Mouse (Mus musculus): Measurements from ENCODE around the gene Hfe. TPM values are rescaled to one million over a fixed set of nuclear protein-coding genes. Genes with fewer than 3 reads are reported as not detected.

Hfe gene
- polyA plus RNA-seq, 1 experiment from 2014 or later = 3.0 TPM

GRCm38 (mm10) chr13:23740910-23741309, 30.3 kb upstream of the Hfe start:
- no peak overlapping the region for H3K4me2 ChIP-seq

DNA sequence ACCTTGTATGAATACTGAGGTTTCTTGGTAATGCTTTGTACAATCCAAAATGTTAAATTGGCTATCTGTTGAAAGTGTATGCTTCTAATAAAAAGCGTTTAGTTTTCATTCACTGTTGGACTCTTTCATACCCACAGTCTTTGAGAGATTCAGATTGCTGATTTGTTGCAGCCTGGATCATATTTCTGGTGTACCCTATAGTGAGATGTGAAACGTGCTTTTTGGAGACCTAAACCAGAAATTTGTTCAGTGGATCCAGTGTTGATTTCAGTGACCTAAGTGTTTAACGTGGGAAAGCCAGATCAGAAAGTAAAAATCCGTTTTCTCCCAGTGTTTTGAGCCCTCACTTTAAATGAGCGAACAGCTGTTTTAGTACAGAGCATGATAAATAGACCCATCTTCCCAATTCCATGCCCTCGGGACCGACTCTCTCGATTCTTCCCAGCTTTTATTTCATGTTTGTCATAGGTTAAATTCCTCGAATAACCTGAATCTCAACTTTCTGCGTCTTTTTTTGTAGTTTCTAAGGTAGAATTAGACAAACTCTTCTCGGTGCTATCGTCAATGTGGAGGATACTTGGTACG, 29.7 kb upstream of the Hfe start:
- H3K4me1 ChIP-seq = peaks cover 24% of the 10 kb centered on the region
- no peaks in the 10 kb centered on the region for H3K9me3 ChIP-seq
- H3K27ac ChIP-seq = peak overlapping the region; percentile 78; the same call in 1 of the 2 replicates
- H3K4me3 ChIP-seq = peak overlapping the region; percentile 51
- peak overlapping the region; percentile 33; the same call in 1 of the 2 replicates for H3K9ac ChIP-seq
- H3K4me2 ChIP-seq = peak overlapping the region; percentile 98
- no peaks in the 10 kb centered on the region for H3K36me3 ChIP-seq (replicated peaks)
- no peak for ATAC-seq (replicated peaks)
- H3K27me3 ChIP-seq (replicated peaks) = no peaks in the 10 kb centered on the region
- WGBS = 36% methylated on average over 13 of the region's 13 CpGs

More at GRCm38 (mm10) chr13:23740910-23741309, 30.3 kb upstream of the Hfe start:
- 67% methylated on average over 5 of the region's 5 CpGs for WGBS
- H3K9ac ChIP-seq = no peak overlapping the region
- no peak overlapping the region for H3K27ac ChIP-seq
- ATAC-seq (replicated peaks) = no peak
- H3K36me3 ChIP-seq (replicated peaks) = no peaks in the 10 kb centered on the region
- no peaks in the 10 kb centered on the region for H3K9me3 ChIP-seq
- no peak overlapping the region for H3K4me3 ChIP-seq
- peaks cover 28% of the 10 kb centered on the region for H3K4me1 ChIP-seq
- no peaks in the 10 kb centered on the region for H3K27me3 ChIP-seq (replicated peaks)

DNA sequence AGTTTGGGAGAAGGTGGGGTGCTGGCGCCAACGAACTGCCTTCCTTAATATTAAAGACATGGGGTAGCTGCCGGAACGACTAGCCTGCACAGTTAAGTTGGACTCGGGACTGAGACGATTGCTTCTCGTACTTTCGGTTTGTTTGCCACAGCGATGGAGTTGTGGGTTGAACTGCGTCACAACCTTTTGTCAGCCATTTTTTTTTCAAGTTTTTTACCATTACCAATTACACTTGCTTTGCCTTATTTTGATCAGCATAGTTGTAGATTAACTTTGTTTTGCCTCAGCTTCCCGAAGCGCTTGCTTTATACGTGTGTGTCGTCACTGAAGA, 29.2 kb upstream of the Hfe start:
- H3K27me3 ChIP-seq (replicated peaks) = no peaks in the 10 kb centered on the region
- peak overlapping the region; percentile 33; the same call in 1 of the 2 replicates for H3K9ac ChIP-seq
- H3K4me2 ChIP-seq = peak overlapping the region; percentile 98
- peak overlapping the region; percentile 51 for H3K4me3 ChIP-seq
- ATAC-seq (replicated peaks) = no peak; the same call in 1 of the 2 replicates
- WGBS = under 1% methylated on average over 14 of the region's 14 CpGs
- peaks cover 22% of the 10 kb centered on the region for H3K4me1 ChIP-seq
- H3K9me3 ChIP-seq = no peaks in the 10 kb centered on the region
- H3K27ac ChIP-seq = peak overlapping the region; percentile 78; the same call in 1 of the 2 replicates
- no peaks in the 10 kb centered on the region for H3K36me3 ChIP-seq (replicated peaks)

- under 1% methylated on average over 39 of the region's 39 CpGs for WGBS
- H3K9ac ChIP-seq = peak overlapping the region; percentile 38
- H3K4me2 ChIP-seq = peak overlapping the region; percentile 98
- H3K4me3 ChIP-seq = peak overlapping the region; percentile 51
- peak; percentile 91 for ATAC-seq (replicated peaks)
- no peaks in the 10 kb centered on the region for H3K36me3 ChIP-seq (replicated peaks)
- H3K27ac ChIP-seq = peak overlapping the region; percentile 78
- peaks cover 22% of the 10 kb centered on the region for H3K4me1 ChIP-seq
- no peaks in the 10 kb centered on the region for H3K9me3 ChIP-seq
- H3K27me3 ChIP-seq (replicated peaks) = no peaks in the 10 kb centered on the region
Measured at GRCm38 (mm10) chr13:23739069-23739921, 28.6 kb upstream of the Hfe start.

- Histone ChIP-seq H3K9ac (peak within 1 kb of the TSS; percentile 38), H3K4me2 (peak within 1 kb of the TSS; percentile 98), H3K36me3 (replicated peaks) (no peaks in the 10 kb centered on the region), H3K9me3 (no peaks in the 10 kb centered on the region), H3K27ac (peak within 1 kb of the TSS; percentile 78), H3K4me1 (peaks cover 22% of the 10 kb centered on the region), H3K4me3 (peak within 1 kb of the TSS; percentile 51), H3K27me3 (replicated peaks) (no peaks in the 10 kb centered on the region)
- 0% methylated on average over 38 of the region's 38 CpGs for WGBS
- peak; percentile 95 for ATAC-seq (replicated peaks)
Measured at GRCm38 (mm10) chr13:23738677-23739068, 28.0 kb upstream of the Hfe start, which contains the start of gene Hist1h1c. Gene Hist1h1c (plus strand): TSS chr13:23738808.

DNA sequence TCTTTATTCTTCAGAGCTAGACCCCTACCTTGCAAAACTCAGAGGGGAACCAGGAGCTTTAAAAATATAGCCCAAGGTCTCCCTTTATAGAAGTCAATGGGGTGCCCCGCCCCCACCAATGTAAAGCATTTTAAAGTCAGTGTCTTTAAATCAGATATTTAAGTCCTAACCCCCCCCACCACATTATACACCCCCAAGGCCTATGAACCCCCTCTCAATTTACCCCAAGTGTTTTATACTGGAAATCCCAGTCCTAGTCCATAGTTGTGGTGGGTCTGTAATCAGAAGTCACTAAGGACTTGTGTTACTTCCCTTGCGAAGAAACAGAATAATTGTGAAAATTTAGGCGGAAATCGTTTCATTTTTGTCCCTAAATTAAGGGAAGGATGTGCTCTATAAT, 27.4 kb upstream of the Hfe start:
- no peaks in the 10 kb centered on the region for H3K36me3 ChIP-seq (replicated peaks)
- H3K27me3 ChIP-seq (replicated peaks) = no peaks in the 10 kb centered on the region
- H3K9ac ChIP-seq = peak overlapping the region; percentile 38; the same call in 1 of the 2 replicates
- H3K4me3 ChIP-seq = peak overlapping the region; percentile 51; the same call in 1 of the 2 replicates
- 23% methylated on average over 4 of the region's 4 CpGs for WGBS
- no peak for ATAC-seq (replicated peaks)
- H3K4me1 ChIP-seq = peaks cover 22% of the 10 kb centered on the region
- H3K4me2 ChIP-seq = peak overlapping the region; percentile 98
- peak overlapping the region; percentile 45; the same call in 1 of the 2 replicates for H3K27ac ChIP-seq
- no peaks in the 10 kb centered on the region for H3K9me3 ChIP-seq

GRCm38 (mm10) chr13:23737091-23737490, 26.4 kb upstream of the Hfe start:
- ATAC-seq (replicated peaks) = no peak
- 64% methylated on average over 5 of the region's 5 CpGs for WGBS

GRCm38 (mm10) chr13:23732156-23732804, 21.6 kb upstream of the Hfe start:
- Histone ChIP-seq H3K27me3 (replicated peaks) (no peaks in the 10 kb centered on the region), H3K9me3 (no peaks in the 10 kb centered on the region), H3K4me3 (no peak overlapping the region), H3K27ac (no peak overlapping the region), H3K4me2 (no peak overlapping the region), H3K4me1 (no peaks in the 10 kb centered on the region), H3K36me3 (replicated peaks) (no peaks in the 10 kb centered on the region), H3K9ac (no peak overlapping the region)
- ATAC-seq (replicated peaks) = peak; percentile 48; the same call in 1 of the 2 replicates
- WGBS = 25% methylated on average over 8 of the region's 8 CpGs

More at GRCm38 (mm10) chr13:23737091-23737490, 26.4 kb upstream of the Hfe start:
- Histone ChIP-seq H3K9ac (no peak overlapping the region), H3K4me2 (no peak overlapping the region), H3K4me1 (peaks cover 22% of the 10 kb centered on the region), H3K27me3 (replicated peaks) (no peaks in the 10 kb centered on the region), H3K27ac (no peak overlapping the region), H3K9me3 (no peaks in the 10 kb centered on the region), H3K4me3 (no peak overlapping the region), H3K36me3 (replicated peaks) (no peaks in the 10 kb centered on the region)

- Histone ChIP-seq H3K4me2 (no peak overlapping the region), H3K4me1 (no peaks in the 10 kb centered on the region), H3K4me3 (no peak overlapping the region), H3K9ac (no peak overlapping the region), H3K27ac (no peak overlapping the region), H3K27me3 (replicated peaks) (no peaks in the 10 kb centered on the region), H3K36me3 (replicated peaks) (no peaks in the 10 kb centered on the region), H3K9me3 (no peaks in the 10 kb centered on the region)
- no peak for ATAC-seq (replicated peaks)
- 66% methylated on average over 8 of the region's 8 CpGs for WGBS
Measured at GRCm38 (mm10) chr13:23730479-23730878, 19.8 kb upstream of the Hfe start.

DNA sequence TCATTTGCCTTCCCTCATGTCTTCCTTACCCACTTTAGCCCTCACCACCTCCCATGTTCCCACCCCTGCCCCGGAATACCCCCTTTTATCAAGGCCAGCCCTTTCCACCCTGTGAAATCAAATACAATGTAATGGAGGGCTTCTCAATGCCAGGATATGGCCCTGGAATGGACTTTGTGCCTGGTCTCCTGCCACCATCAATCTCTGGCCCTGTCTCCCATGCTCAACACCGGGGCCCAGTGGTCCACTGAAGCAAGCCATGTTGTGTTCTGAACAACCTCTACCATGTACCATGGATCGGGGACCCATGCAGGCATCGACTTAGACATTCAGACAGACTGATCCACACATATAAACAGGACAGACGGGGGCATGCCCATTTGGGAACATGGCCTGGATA, 19.1 kb upstream of the Hfe start:
- Histone ChIP-seq H3K27me3 (replicated peaks) (no peaks in the 10 kb centered on the region), H3K36me3 (replicated peaks) (no peaks in the 10 kb centered on the region), H3K4me3 (no peak overlapping the region), H3K4me1 (no peaks in the 10 kb centered on the region), H3K9ac (no peak overlapping the region), H3K27ac (no peak overlapping the region), H3K4me2 (no peak overlapping the region), H3K9me3 (no peaks in the 10 kb centered on the region)
- ATAC-seq (replicated peaks) = no peak
- 96% methylated on average over 5 of the region's 5 CpGs for WGBS

- Histone ChIP-seq H3K27me3 (replicated peaks) (no peaks in the 10 kb centered on the region), H3K27ac (no peak overlapping the region), H3K4me2 (no peak overlapping the region), H3K4me3 (no peak overlapping the region), H3K36me3 (replicated peaks) (no peaks in the 10 kb centered on the region), H3K4me1 (no peaks in the 10 kb centered on the region), H3K9me3 (no peaks in the 10 kb centered on the region), H3K9ac (no peak overlapping the region)
- no peak for ATAC-seq (replicated peaks)
- WGBS = 94% methylated on average over 9 of the region's 9 CpGs
Measured at GRCm38 (mm10) chr13:23729192-23729525, 18.5 kb upstream of the Hfe start.

GRCm38 (mm10) chr13:23728472-23729191, 18.0 kb upstream of the Hfe start:
- Histone ChIP-seq H3K36me3 (replicated peaks) (no peaks in the 10 kb centered on the region), H3K9ac (no peak overlapping the region), H3K9me3 (no peaks in the 10 kb centered on the region), H3K27ac (no peak overlapping the region), H3K4me2 (no peak overlapping the region), H3K4me3 (no peak overlapping the region), H3K27me3 (replicated peaks) (no peaks in the 10 kb centered on the region), H3K4me1 (no peaks in the 10 kb centered on the region)
- WGBS = 90% methylated on average over 18 of the region's 18 CpGs
- ATAC-seq (replicated peaks) = no peak
